Mouse (Mus musculus): ENCODE data around the gene Tshz2. TPM values are rescaled to one million over a fixed set of nuclear protein-coding genes. Genes with fewer than 3 reads are reported as not detected.

Gene Tshz2
- polyA plus RNA-seq, 1 experiment from 2014 or later, result 7.6 TPM

DNA sequence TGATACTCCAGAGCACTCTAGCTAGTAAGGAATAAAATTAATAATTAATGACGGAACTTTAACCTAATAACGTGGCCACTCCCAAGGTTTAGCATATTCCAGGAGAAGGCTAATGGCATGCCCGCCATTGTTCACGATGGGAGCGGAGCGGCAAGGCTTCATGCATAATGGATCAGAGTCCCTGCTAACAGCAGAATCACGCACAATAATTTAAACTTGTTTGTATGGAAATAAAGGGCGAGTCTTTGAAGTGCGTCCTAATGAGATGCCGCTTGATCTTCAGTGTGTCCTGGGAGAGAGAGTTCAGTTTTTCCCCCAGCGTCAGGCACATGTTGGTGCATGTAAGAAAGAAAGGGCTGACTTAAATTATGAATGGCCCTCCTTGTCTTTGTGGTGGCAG lies 376.9 kb downstream of the Tshz2 start:
- 71% methylated on average over 11 of the region's 11 CpGs for WGBS
- no peak for DNase-seq (ENCODE audit: low spot score)
- no peak overlapping the region for H3K27ac ChIP-seq

DNA sequence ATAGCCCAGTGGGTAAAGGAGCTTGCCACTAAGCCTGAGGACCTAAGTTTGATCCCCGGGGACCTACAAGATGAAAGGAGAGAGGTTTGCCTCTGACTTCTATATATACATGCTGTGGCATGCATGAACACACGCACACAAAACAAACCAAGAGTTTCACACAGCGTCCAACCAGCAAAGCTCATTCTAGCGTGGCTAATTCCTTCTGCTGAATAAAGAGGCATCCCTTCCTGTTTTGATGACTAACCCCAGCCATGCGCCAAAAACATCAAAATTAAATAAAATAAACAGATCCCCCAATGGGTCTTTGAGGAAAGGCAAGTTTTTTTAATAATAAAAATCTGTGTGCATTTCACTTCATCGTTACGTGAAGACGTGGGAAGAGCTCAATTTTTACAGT lies 379.0 kb downstream of the Tshz2 start:
- Histone ChIP-seq H3K9me3 (replicated peaks) (no peaks in the 10 kb centered on the region), H3K27ac (no peak overlapping the region), H3K27me3 (ENCODE audit: low read depth, poor library complexity, severe bottlenecking) (no peaks in the 10 kb centered on the region), H3K36me3 (no peaks in the 10 kb centered on the region), H3K4me1 (peaks cover 20% of the 10 kb centered on the region), H3K4me3 (no peak overlapping the region)
- no peak for DNase-seq (ENCODE audit: low spot score)
- 82% methylated on average over 8 of the region's 8 CpGs for WGBS

More for the DNA sequence above, 376.9 kb downstream of the Tshz2 start:
- Histone ChIP-seq H3K27me3 (ENCODE audit: low read depth, poor library complexity, severe bottlenecking) (no peaks in the 10 kb centered on the region), H3K4me3 (no peak overlapping the region), H3K9me3 (replicated peaks) (no peaks in the 10 kb centered on the region), H3K4me1 (peaks cover 21% of the 10 kb centered on the region), H3K36me3 (no peaks in the 10 kb centered on the region)

DNA sequence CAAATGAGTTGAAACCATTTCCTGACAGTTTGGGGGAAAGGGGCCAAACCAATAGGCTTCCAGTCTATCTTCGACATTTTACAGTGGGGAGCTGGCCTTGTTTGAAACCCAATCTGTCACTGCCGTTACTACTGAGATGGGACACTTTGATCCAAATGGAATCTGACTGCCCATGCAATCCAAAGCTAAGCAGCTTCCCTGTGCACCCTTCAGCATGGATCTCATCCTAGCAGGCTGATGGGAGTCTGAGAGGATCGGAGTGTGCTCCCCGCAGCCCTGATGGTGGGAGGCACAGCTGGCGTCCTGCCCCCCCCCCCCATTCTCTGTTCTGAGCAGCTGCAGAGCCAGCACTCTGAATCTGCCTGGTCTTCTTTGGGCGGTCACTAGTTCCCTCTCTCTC lies 384.5 kb downstream of the Tshz2 start:
- DNase-seq (ENCODE audit: low spot score), result no peak
- H3K27me3 ChIP-seq (ENCODE audit: low read depth, poor library complexity, severe bottlenecking), result no peaks in the 10 kb centered on the region
- H3K9me3 ChIP-seq (replicated peaks), result no peaks in the 10 kb centered on the region
- 59% methylated on average over 6 of the region's 6 CpGs for WGBS
- H3K4me3 ChIP-seq, result no peak overlapping the region
- no peaks in the 10 kb centered on the region for H3K36me3 ChIP-seq
- H3K27ac ChIP-seq, result no peak overlapping the region
- H3K4me1 ChIP-seq, result peaks cover 9% of the 10 kb centered on the region; the same call in 1 of the 2 replicates

DNA sequence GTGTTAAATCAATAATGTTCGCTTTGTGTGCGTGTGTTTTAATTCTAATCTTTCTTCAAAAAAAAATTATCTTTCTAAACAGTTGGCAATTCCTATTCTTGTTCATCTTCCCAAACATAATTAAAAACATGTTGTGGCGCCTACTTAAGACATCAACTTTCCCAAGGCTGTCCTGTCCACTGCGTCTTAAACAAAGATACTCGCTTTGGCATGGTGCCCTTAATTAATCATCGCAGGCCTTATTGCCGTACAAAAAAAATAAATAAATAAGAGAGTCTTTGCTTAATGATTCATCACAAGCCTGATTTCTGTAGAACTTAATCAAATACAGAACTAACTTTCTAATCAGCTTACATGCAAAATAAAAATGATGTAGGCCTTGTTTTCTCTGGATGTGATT lies 385.1 kb downstream of the Tshz2 start:
- no peaks in the 10 kb centered on the region for H3K27me3 ChIP-seq (ENCODE audit: low read depth, poor library complexity, severe bottlenecking)
- 90% methylated on average over 7 of the region's 7 CpGs for WGBS
- no peaks in the 10 kb centered on the region for H3K9me3 ChIP-seq (replicated peaks)
- DNase-seq (ENCODE audit: low spot score), result no peak
- no peak overlapping the region for H3K4me3 ChIP-seq
- H3K4me1 ChIP-seq, result peaks cover 11% of the 10 kb centered on the region; the same call in 1 of the 2 replicates
- no peak overlapping the region for H3K27ac ChIP-seq
- H3K36me3 ChIP-seq, result no peaks in the 10 kb centered on the region

DNA sequence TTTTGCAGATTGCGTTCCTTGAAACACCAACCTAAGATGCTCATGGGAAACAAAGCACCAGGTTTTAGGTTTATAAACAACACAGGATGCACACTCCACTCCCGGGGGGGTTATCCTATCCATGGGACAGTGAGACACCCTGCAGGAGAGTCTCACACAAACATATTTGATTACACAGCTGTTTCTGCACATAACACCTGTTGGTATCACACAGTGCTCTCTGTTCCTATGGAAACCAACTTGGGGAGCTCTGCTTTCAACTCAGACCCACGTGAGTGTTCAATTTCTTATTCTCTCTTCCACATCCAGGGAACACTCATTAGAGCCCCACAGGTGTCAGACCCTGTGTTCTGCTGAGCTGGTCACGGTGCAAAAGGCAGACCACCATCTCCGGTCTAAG lies 390.1 kb downstream of the Tshz2 start:
- Histone ChIP-seq H3K9me3 (replicated peaks) (no peaks in the 10 kb centered on the region), H3K36me3 (no peaks in the 10 kb centered on the region), H3K4me1 (peaks cover 21% of the 10 kb centered on the region), H3K27ac (0 out of 2 replicates have a peak overlapping the region, but pooled peaks have one; percentile 46), H3K27me3 (ENCODE audit: low read depth, poor library complexity, severe bottlenecking) (no peaks in the 10 kb centered on the region), H3K4me3 (no peak overlapping the region)
- WGBS, result 86% methylated on average over 5 of the region's 5 CpGs
- no peak for DNase-seq (ENCODE audit: low spot score)

DNA sequence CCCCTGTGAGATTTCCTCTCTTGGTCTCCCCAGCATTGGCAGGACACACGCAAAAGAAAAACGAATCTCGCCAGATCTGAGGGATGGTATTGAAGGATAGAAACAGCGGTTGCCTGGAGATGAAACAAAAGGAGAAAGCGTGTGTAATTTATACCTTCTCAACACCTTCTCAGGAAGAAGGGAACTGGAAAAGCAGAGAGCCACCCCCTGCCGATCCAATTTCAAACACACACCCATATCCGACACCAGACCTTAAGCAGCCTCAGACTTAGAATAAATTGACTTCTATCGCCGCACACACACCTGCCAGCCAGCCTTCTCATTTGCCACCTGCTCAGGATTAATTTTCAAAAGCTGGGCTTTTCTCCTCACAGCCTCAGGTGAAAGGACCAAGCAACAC lies 390.9 kb downstream of the Tshz2 start:
- Histone ChIP-seq H3K36me3 (no peaks in the 10 kb centered on the region), H3K27ac (peak overlapping the region; percentile 46; the same call in 1 of the 2 replicates), H3K27me3 (ENCODE audit: low read depth, poor library complexity, severe bottlenecking) (no peaks in the 10 kb centered on the region), H3K4me1 (peaks cover 21% of the 10 kb centered on the region), H3K4me3 (no peak overlapping the region), H3K9me3 (replicated peaks) (no peaks in the 10 kb centered on the region)
- DNase-seq (ENCODE audit: low spot score), result no peak
- 78% methylated on average over 9 of the region's 9 CpGs for WGBS

DNA sequence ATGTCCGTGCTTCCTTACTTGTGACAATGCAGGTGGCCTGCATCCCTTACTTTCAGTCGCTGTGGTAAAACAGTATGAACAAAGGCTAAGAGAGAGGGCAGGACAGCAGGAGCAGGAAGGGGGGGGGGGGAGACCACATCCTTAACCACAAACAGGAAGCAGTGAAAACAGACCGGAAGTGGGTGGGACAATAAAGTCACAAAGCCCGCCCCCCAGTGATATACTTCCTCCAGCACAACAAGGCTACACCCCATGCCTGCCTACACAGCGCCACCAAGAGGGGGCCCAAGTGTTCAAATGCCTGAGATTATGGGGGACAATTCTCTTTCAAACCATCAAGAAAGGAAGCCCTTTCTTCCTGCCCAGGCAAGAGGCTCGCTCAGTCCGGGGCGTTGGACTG lies 392.1 kb downstream of the Tshz2 start:
- Histone ChIP-seq H3K36me3 (no peaks in the 10 kb centered on the region), H3K27ac (peak overlapping the region; percentile 54), H3K4me3 (no peak overlapping the region), H3K27me3 (ENCODE audit: low read depth, poor library complexity, severe bottlenecking) (no peaks in the 10 kb centered on the region), H3K4me1 (peaks cover 21% of the 10 kb centered on the region), H3K9me3 (replicated peaks) (no peaks in the 10 kb centered on the region)
- 95% methylated on average over 8 of the region's 8 CpGs for WGBS
- no peak for DNase-seq (ENCODE audit: low spot score)

DNA sequence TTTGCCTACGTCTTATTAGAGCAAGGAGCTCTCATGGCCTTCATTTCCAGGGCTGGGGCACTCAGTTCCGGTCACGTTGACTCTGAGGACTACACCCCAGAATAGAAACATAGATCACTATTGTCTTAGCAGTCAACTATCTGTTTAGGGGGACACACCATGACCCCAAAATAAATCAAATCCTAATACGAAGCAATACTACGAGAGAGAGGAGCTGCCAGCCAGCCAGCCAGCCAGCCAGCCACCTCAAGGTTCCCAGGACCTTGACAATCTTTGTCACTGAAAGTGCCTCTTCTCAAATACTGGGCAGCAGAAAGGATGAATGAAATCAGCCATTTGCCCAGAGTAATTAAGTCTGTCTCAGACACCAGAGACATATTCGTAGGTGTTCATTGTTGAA lies 393.1 kb downstream of the Tshz2 start:
- H3K9me3 ChIP-seq (replicated peaks), result no peaks in the 10 kb centered on the region
- DNase-seq (ENCODE audit: low spot score), result no peak
- peaks cover 22% of the 10 kb centered on the region for H3K4me1 ChIP-seq
- WGBS, result 94% methylated on average over 6 of the region's 6 CpGs
- H3K4me3 ChIP-seq, result no peak overlapping the region
- no peaks in the 10 kb centered on the region for H3K27me3 ChIP-seq (ENCODE audit: low read depth, poor library complexity, severe bottlenecking)
- H3K36me3 ChIP-seq, result no peaks in the 10 kb centered on the region
- H3K27ac ChIP-seq, result no peak overlapping the region

DNA sequence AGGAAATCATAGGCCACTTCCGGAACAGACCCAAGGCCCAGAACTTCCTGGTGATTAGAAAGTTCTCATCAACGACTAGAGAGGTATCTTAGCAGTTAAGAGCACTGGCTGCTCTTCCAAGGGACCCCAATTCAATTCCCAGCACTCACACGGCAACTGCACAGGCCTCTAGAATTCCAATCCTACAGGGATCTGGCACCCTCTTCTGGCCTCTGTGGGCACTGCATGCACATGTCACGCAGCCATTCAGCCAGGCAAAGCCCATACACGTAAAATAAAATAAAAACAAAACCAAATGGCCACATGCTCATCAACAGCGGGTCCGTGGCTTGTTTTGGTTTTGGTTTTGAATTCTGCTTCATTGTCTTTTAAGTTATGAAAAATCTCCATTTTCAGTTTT lies 395.0 kb downstream of the Tshz2 start:
- peaks cover 30% of the 10 kb centered on the region for H3K4me1 ChIP-seq
- H3K4me3 ChIP-seq, result no peak overlapping the region
- WGBS, result 89% methylated on average over 7 of the region's 7 CpGs
- DNase-seq (ENCODE audit: low spot score), result no peak
- H3K27ac ChIP-seq, result no peak overlapping the region
- H3K9me3 ChIP-seq (replicated peaks), result no peaks in the 10 kb centered on the region
- H3K27me3 ChIP-seq (ENCODE audit: low read depth, poor library complexity, severe bottlenecking), result no peaks in the 10 kb centered on the region
- no peaks in the 10 kb centered on the region for H3K36me3 ChIP-seq

DNA sequence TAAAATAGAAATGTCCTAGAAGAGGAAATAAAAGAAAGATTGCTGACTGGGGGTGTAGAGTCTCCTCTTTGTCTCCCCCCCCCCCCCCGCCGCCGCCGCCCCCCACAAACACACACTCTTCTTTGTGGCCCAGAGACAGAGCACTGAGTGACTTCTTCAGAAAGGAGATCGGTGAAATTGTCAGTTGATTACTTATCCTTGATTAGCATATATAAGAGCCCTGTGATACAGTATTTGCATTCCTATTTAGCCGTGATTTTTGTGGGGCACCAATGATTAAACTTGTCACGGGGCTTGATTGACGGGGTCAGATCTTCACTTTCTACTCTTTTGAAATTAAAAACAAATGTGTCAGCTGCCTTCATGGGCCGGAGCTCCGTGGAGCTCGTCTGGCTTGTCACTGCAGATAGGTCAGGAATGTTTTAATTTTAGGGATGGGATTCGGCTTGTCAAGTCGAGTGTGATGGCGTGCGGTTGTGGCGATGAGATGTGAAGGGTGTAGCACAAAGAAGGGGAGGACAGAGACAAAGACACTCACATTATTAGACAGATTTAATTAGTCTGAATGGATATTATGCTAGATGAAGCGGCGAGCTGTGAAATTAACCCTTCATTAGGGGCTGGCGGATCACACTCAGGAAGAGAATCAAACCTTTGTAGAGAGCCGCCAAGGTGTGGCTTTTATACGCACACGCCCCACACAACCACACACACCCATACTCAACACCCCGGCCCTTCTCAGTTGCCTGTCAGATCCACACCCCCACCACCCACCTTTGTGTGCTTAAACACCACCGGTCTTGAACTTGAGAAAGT lies 395.9 kb downstream of the Tshz2 start:
- Histone ChIP-seq H3K27ac (no peak overlapping the region), H3K9me3 (replicated peaks) (no peaks in the 10 kb centered on the region), H3K4me3 (no peak overlapping the region), H3K36me3 (no peaks in the 10 kb centered on the region), H3K27me3 (ENCODE audit: low read depth, poor library complexity, severe bottlenecking) (no peaks in the 10 kb centered on the region), H3K4me1 (peaks cover 30% of the 10 kb centered on the region)
- DNase-seq (ENCODE audit: low spot score), result no peak
- 84% methylated on average over 24 of the region's 24 CpGs for WGBS

DNA sequence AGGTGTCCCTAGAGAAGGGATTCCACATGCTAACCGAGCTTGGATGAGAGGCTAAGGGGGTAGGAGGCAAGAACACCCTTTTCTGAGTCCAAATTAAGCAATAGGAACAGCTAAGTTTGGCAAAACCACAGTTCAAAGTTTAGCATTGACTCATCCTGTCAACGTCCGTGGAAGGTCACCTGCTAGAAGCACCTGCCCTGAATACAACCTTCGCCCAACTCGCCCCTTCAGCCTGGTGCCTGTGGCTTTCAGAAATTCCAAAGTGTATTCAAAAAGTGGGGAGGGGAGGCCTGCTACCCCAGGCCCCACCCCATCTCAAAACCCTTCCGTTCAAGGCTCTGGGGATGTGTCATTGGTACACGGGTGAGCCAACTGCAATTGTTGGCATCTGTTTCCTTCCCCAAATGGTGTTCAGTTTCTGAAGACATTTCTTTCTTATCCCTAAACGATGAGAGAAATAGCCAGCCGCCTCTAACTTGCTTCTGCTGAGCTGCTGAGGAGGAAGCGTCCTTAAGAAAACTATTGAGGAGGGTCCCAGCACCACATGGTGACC lies 396.6 kb downstream of the Tshz2 start:
- no peak for DNase-seq (ENCODE audit: low spot score)
- Histone ChIP-seq H3K4me1 (peaks cover 23% of the 10 kb centered on the region), H3K4me3 (no peak overlapping the region), H3K27me3 (ENCODE audit: low read depth, poor library complexity, severe bottlenecking) (no peaks in the 10 kb centered on the region), H3K27ac (no peak overlapping the region), H3K36me3 (no peaks in the 10 kb centered on the region), H3K9me3 (replicated peaks) (no peaks in the 10 kb centered on the region)
- WGBS, result 91% methylated on average over 10 of the region's 10 CpGs

DNA sequence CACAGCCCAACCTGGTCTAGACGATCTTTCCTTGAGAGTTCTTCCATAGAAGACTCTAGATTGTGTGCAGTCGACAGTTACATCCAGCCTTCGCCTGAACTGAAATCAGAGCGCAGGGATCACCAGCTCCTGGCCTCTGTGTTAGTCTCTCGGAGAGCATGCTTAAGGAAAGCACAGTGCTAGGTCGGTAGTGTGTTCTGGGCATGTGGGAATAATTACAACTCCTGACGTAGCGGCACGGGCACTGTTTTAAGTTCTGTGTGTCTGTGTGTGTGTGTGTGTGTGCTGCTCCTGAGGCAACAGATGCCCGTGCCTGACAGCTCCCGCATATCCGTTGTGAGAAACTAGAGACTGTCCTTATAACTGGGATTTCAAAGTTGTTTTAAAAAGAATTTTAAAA lies 398.4 kb downstream of the Tshz2 start:
- WGBS, result 76% methylated on average over 12 of the region's 12 CpGs
- peaks cover 22% of the 10 kb centered on the region; the same call in 1 of the 2 replicates for H3K4me1 ChIP-seq
- no peak for DNase-seq (ENCODE audit: low spot score)
- H3K27me3 ChIP-seq (ENCODE audit: low read depth, poor library complexity, severe bottlenecking), result no peaks in the 10 kb centered on the region
- H3K36me3 ChIP-seq, result no peaks in the 10 kb centered on the region
- peak overlapping the region; percentile 51 for H3K27ac ChIP-seq
- H3K4me3 ChIP-seq, result no peak overlapping the region
- H3K9me3 ChIP-seq (replicated peaks), result no peaks in the 10 kb centered on the region

DNA sequence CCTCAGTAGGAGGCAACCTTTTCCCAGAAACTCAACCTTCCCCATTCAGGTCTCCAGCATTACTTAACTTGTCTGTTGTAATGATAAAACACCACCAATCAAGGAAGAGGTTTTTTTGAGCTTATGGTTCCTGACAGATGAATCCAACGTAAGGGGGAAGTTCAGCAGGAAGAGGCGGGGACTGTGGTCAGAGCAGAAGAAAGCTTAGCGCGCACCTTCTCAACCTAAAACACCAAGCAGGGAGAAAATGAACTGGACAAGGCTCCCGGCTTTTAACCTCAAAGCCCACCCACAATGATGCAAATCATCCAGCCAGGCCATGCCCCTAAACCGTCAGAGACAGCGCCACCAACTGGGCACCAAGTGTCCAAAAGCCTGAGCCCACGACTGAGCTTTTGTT lies 399.1 kb downstream of the Tshz2 start:
- Histone ChIP-seq H3K9me3 (replicated peaks) (no peaks in the 10 kb centered on the region), H3K27ac (peak overlapping the region; percentile 37), H3K4me3 (no peak overlapping the region), H3K36me3 (no peaks in the 10 kb centered on the region), H3K4me1 (peaks cover 25% of the 10 kb centered on the region; the same call in 1 of the 2 replicates), H3K27me3 (ENCODE audit: low read depth, poor library complexity, severe bottlenecking) (no peaks in the 10 kb centered on the region)
- WGBS, result 79% methylated on average over 8 of the region's 8 CpGs
- no peak for DNase-seq (ENCODE audit: low spot score)

Measured in limb, embryonic 10.5 days (tissue).